Mouse (Mus musculus) kidney, postnatal 0 days (tissue): ENCODE results near the gene Errfi1. TPM values are rescaled to one million over a fixed set of nuclear protein-coding genes. Genes with fewer than 3 reads are reported as not detected.

Experiments
- ATAC-seq: fragments of 200-750 bp; cut with Nextera tagmentation; replicated peaks from 2 replicates; pipeline ENCODE4 v1.8.0; 2017; ENCODE audit warnings: low read depth, moderate number of reproducible peaks, moderate TSS enrichment, moderate library complexity; ENCODE audit not compliant: low FRiP score
- DNase-seq: peaks from one replicate; pipeline ENCODE4 v3.0.0-alpha.2; 2016; ENCODE audit warnings: low spot score
- H3K27ac ChIP-seq: fragments of 300-500 bp; sonication (generic); 2 replicates; pipeline ENCODE4 v1.5.1; 2014; ENCODE audit warnings: mild to moderate bottlenecking
- H3K27me3 ChIP-seq: fragments of 300-500 bp; sonication (generic); 2 replicates; pipeline ENCODE4 v1.6.1; 2014; ENCODE audit warnings: low read length, mixed read lengths; ENCODE audit not compliant: insufficient read depth
- H3K36me3 ChIP-seq: fragments of 300-500 bp; sonication (generic); 2 replicates; pipeline ENCODE4 v1.6.1; 2014; ENCODE audit warnings: low read length, mixed read lengths; ENCODE audit not compliant: insufficient read depth
- H3K4me1 ChIP-seq: fragments of 300-500 bp; sonication (generic); replicated peaks from 2 replicates; pipeline ENCODE4 v1.6.1; 2014; ENCODE audit warnings: antibody characterized with exemption, low read length, mixed read lengths; ENCODE audit not compliant: insufficient read depth
- H3K4me2 ChIP-seq: fragments of 300-500 bp; sonication (generic); 2 replicates; pipeline ENCODE4 v1.6.1; 2014; ENCODE audit warnings: mild to moderate bottlenecking, low read length, moderate library complexity, mixed read lengths
- H3K4me3 ChIP-seq: fragments of 300-500 bp; sonication (generic); replicated peaks from 2 replicates; pipeline ENCODE4 v1.5.1; 2014; ENCODE audit warnings: low read depth, low read length
- H3K9ac ChIP-seq: fragments of 300-500 bp; sonication (generic); 2 replicates; pipeline ENCODE4 v1.6.1; 2014; ENCODE audit warnings: low read depth, low read length
- H3K9me3 ChIP-seq: fragments of 300-500 bp; sonication (generic); replicated peaks from 2 replicates; pipeline ENCODE4 v1.6.1; 2016; ENCODE audit warnings: low read length, inconsistent platforms, mixed read lengths
- CTCF ChIP-seq: IDR thresholded peaks from 2 replicates; pipeline ENCODE4 v1.5.1; 2016; ENCODE audit warnings: antibody characterized with exemption, low read depth, mild to moderate bottlenecking, moderate library complexity
- whole genome bisulfite sequencing: fragments of 180-500 bp; shearing (Covaris S2); extraction: QIAGEN DNeasy Blood & Tissue Kit; methylation state at CpG from one replicate; pipeline ENCODE4 v1.1.7; 2014; 5-methylcytosine and 5-hydroxymethylcytosine counted together
- polyA plus RNA-seq: library from polyadenylated mRNA; unstranded; fragments of >200 nt; fragmentation: Nextera tagmentation; extraction: Ambion mirVana; gene quantifications from 2 replicates; pipeline ENCODE4 v1.2.1, GENCODE M21; 2015

Errfi1 gene
- polyA plus RNA-seq, 1 experiment from 2014 or later: 35.5 TPM

DNA sequence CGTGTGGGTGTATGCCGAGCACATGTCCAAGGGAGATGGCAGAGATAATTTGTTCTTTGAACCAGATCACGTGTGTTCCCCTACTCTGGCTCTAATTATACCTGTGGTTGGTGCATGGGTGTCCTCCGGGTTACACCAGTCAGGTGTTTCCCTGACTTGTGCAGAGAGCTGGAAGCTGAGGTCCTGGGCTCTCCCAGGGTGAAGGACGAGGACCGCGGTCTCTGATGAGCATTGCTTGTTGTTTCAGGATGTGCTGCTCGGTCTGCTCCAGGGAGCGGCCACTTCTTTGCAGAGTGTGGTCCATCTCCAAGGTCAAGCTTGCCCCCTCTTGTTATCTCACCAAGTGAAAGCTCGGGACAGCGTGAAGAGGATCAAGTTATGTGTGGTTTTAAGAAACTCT is 12.3 kb downstream of the Errfi1 start:
- H3K27me3 ChIP-seq: no peaks in the 10 kb centered on the region
- no peak overlapping the region for H3K4me2 ChIP-seq
- TF ChIP-seq CTCF: no peak
- no peak overlapping the region for H3K9ac ChIP-seq
- H3K4me3 ChIP-seq: no peak overlapping the region
- H3K27ac ChIP-seq: no peak overlapping the region
- H3K4me1 ChIP-seq: peaks cover 16% of the 10 kb centered on the region; the same call in 1 of the 2 replicates
- H3K36me3 ChIP-seq: peaks cover 30% of the 10 kb centered on the region; the same call in 1 of the 2 replicates
- 0 out of 2 replicates have a peak, but pooled peaks have one; percentile 6 for ATAC-seq
- 86% methylated on average over 11 of the region's 11 CpGs for WGBS
- no peaks in the 10 kb centered on the region for H3K9me3 ChIP-seq
- no peak for DNase-seq

GRCm38 (mm10) chr4:150866494-150866893 is 12.8 kb downstream of the Errfi1 start:
- TF ChIP-seq CTCF: no peak
- Histone ChIP-seq H3K4me2 (no peak overlapping the region), H3K36me3 (peaks cover 30% of the 10 kb centered on the region; the same call in 1 of the 2 replicates), H3K4me1 (peaks cover 20% of the 10 kb centered on the region; the same call in 1 of the 2 replicates), H3K9me3 (no peaks in the 10 kb centered on the region), H3K9ac (no peak overlapping the region), H3K4me3 (no peak overlapping the region), H3K27me3 (no peaks in the 10 kb centered on the region), H3K27ac (no peak overlapping the region)
- ATAC-seq (0 out of 2 replicates have a peak, but pooled peaks have one; percentile 11), DNase-seq (no peak)
- WGBS: 87% methylated on average over 10 of the region's 12 CpGs

- Histone ChIP-seq H3K27me3 (no peaks in the 10 kb centered on the region), H3K9ac (no peak overlapping the region), H3K27ac (no peak overlapping the region), H3K4me2 (no peak overlapping the region), H3K4me3 (no peak overlapping the region), H3K9me3 (no peaks in the 10 kb centered on the region), H3K36me3 (peaks cover 30% of the 10 kb centered on the region; the same call in 1 of the 2 replicates), H3K4me1 (peaks cover 26% of the 10 kb centered on the region; the same call in 1 of the 2 replicates)
- WGBS: 72% methylated on average over 6 of the region's 6 CpGs
- DNase-seq: no peak
- no peak for TF ChIP-seq CTCF
- ATAC-seq: no peak
Measured at GRCm38 (mm10) chr4:150868161-150868560, 14.4 kb downstream of the Errfi1 start.

DNA sequence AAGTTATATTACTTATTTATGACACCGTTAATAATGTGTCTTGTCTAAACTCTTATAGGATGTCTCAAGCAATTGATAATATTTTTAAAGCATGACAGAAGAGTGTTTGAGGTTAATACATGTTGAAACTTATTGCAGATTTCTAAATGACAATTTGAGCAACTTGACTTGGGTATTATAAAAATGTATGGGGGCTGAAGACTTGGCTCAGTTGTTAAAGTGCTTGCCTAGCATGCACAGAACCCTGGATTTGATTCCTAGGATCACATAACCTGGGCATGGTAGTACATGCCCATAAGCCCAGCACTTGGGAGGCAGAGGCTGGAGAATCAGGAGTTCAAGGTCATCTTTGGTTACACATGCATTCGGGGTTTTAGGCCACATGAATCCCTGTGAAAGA is 15.1 kb downstream of the Errfi1 start:
- Histone ChIP-seq H3K27me3 (no peaks in the 10 kb centered on the region), H3K36me3 (peaks cover 30% of the 10 kb centered on the region; the same call in 1 of the 2 replicates), H3K27ac (no peak overlapping the region), H3K9me3 (no peaks in the 10 kb centered on the region), H3K4me3 (no peak overlapping the region), H3K4me1 (peaks cover 26% of the 10 kb centered on the region; the same call in 1 of the 2 replicates), H3K9ac (no peak overlapping the region), H3K4me2 (no peak overlapping the region)
- DNase-seq: no peak
- no peak for ATAC-seq
- WGBS: 66% methylated on average over 2 of the region's 2 CpGs
- no peak for TF ChIP-seq CTCF

GRCm38 (mm10) chr4:150869276-150870197 is 15.8 kb downstream of the Errfi1 start:
- H3K9ac ChIP-seq: no peak overlapping the region
- H3K36me3 ChIP-seq: peaks cover 30% of the 10 kb centered on the region; the same call in 1 of the 2 replicates
- peak overlapping the region; percentile 42 for H3K27ac ChIP-seq
- no peak for DNase-seq
- no peak for TF ChIP-seq CTCF
- no peak overlapping the region for H3K4me2 ChIP-seq
- WGBS: 51% methylated on average over 17 of the region's 17 CpGs
- H3K4me1 ChIP-seq: peaks cover 26% of the 10 kb centered on the region; the same call in 1 of the 2 replicates
- no peaks in the 10 kb centered on the region for H3K27me3 ChIP-seq
- ATAC-seq: no peak
- no peaks in the 10 kb centered on the region for H3K9me3 ChIP-seq
- no peak overlapping the region for H3K4me3 ChIP-seq

DNA sequence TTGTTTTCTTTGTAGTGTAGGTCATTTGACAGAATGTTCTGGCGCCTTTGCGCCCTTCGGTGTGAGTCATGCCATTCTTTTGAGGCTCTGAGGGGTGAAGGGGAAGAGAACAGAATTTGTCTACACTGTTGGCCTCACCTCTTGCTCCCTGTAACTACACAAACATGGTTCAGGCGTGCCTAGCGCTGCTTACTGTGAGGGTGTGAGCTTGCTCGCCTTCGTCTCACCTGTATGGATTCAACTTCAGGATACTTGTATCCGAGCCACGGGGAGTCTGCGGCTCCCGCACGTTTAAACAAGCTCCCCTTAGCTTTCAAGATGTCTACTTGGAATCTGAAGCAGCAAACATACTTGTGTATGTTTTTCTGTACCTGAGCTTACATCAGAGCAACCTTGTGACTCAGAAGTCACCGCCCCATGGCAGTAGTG is 17.3 kb downstream of the Errfi1 start:
- Histone ChIP-seq H3K4me1 (peaks cover 26% of the 10 kb centered on the region; the same call in 1 of the 2 replicates), H3K36me3 (peaks cover 21% of the 10 kb centered on the region; the same call in 1 of the 2 replicates), H3K4me2 (no peak overlapping the region), H3K27ac (peak overlapping the region; percentile 6), H3K9me3 (no peaks in the 10 kb centered on the region), H3K4me3 (no peak overlapping the region), H3K9ac (no peak overlapping the region), H3K27me3 (no peaks in the 10 kb centered on the region)
- DNase-seq (no peak), ATAC-seq (no peak)
- TF ChIP-seq CTCF: no peak
- WGBS: 82% methylated on average over 13 of the region's 13 CpGs
